Mouse (Mus musculus): ENCODE data around the gene Nfyb. TPM values are rescaled to one million over a fixed set of nuclear protein-coding genes. Genes with fewer than 3 reads are reported as not detected.

The Nfyb gene
- total RNA-seq, 1 experiment from 2014 or later = 91.5 TPM

- ATAC-seq (replicated peaks; ENCODE audit: low read depth, poor library complexity, severe bottlenecking) = peak; percentile 46
These were observed 16.4 kb upstream of the Nfyb start for GRCm38 (mm10) chr10:82780322-82780721.

- peak; percentile 5; the same call in 1 of the 2 replicates for ATAC-seq (replicated peaks; ENCODE audit: low read depth, poor library complexity, severe bottlenecking)
These were observed 15.9 kb upstream of the Nfyb start for GRCm38 (mm10) chr10:82779831-82780230.

- no peak for ATAC-seq (replicated peaks; ENCODE audit: low read depth, poor library complexity, severe bottlenecking)
These were observed 15.0 kb upstream of the Nfyb start for GRCm38 (mm10) chr10:82778791-82779549.

- no peak for ATAC-seq (replicated peaks; ENCODE audit: low read depth, poor library complexity, severe bottlenecking)
These were observed 13.9 kb upstream of the Nfyb start for GRCm38 (mm10) chr10:82777886-82778285.

- ATAC-seq (replicated peaks; ENCODE audit: low read depth, poor library complexity, severe bottlenecking) = peak; percentile 43
These were observed 13.1 kb upstream of the Nfyb start for GRCm38 (mm10) chr10:82777075-82777474.

- no peak for ATAC-seq (replicated peaks; ENCODE audit: low read depth, poor library complexity, severe bottlenecking)
These were observed 10.9 kb upstream of the Nfyb start for GRCm38 (mm10) chr10:82774841-82775240.

- no peak for ATAC-seq (replicated peaks; ENCODE audit: low read depth, poor library complexity, severe bottlenecking)
These were observed 7.7 kb upstream of the Nfyb start for GRCm38 (mm10) chr10:82771595-82772170.

GRCm38 (mm10) chr10:82770713-82771112 lies 6.8 kb upstream of the Nfyb start:
- ATAC-seq (replicated peaks; ENCODE audit: low read depth, poor library complexity, severe bottlenecking) = peak; percentile 63; the same call in 1 of the 2 replicates

GRCm38 (mm10) chr10:82768901-82769300 lies 5.0 kb upstream of the Nfyb start:
- ATAC-seq (replicated peaks; ENCODE audit: low read depth, poor library complexity, severe bottlenecking) = no peak

- ATAC-seq (replicated peaks; ENCODE audit: low read depth, poor library complexity, severe bottlenecking) = no peak
These were observed 925 bp downstream of the Nfyb start for GRCm38 (mm10) chr10:82762756-82763681.

- no peak for ATAC-seq (replicated peaks; ENCODE audit: low read depth, poor library complexity, severe bottlenecking)
These were observed 2.7 kb downstream of the Nfyb start for GRCm38 (mm10) chr10:82761037-82761811.

- ATAC-seq (replicated peaks; ENCODE audit: low read depth, poor library complexity, severe bottlenecking) = 0 out of 2 replicates have a peak, but pooled peaks have one; percentile 7
These were observed 4.2 kb downstream of the Nfyb start for GRCm38 (mm10) chr10:82759706-82760105.

- ATAC-seq (replicated peaks; ENCODE audit: low read depth, poor library complexity, severe bottlenecking) = no peak
These were observed 5.1 kb downstream of the Nfyb start for GRCm38 (mm10) chr10:82758878-82759277.

GRCm38 (mm10) chr10:82758368-82758767 lies 5.6 kb downstream of the Nfyb start:
- ATAC-seq (replicated peaks; ENCODE audit: low read depth, poor library complexity, severe bottlenecking) = no peak

- 0 out of 2 replicates have a peak, but pooled peaks have one; percentile 24 for ATAC-seq (replicated peaks; ENCODE audit: low read depth, poor library complexity, severe bottlenecking)
These were observed 6.6 kb downstream of the Nfyb start for GRCm38 (mm10) chr10:82757341-82757740.

- ATAC-seq (replicated peaks; ENCODE audit: low read depth, poor library complexity, severe bottlenecking) = no peak
These were observed 7.5 kb downstream of the Nfyb start for GRCm38 (mm10) chr10:82756466-82756865.

GRCm38 (mm10) chr10:82755213-82755890 lies 8.6 kb downstream of the Nfyb start:
- ATAC-seq (replicated peaks; ENCODE audit: low read depth, poor library complexity, severe bottlenecking) = no peak

GRCm38 (mm10) chr10:82754642-82755041 lies 9.3 kb downstream of the Nfyb start:
- ATAC-seq (replicated peaks; ENCODE audit: low read depth, poor library complexity, severe bottlenecking) = no peak

- no peak for ATAC-seq (replicated peaks; ENCODE audit: low read depth, poor library complexity, severe bottlenecking)
These were observed 11.0 kb downstream of the Nfyb start for GRCm38 (mm10) chr10:82752921-82753320.

Data from common myeloid progenitor, adult 5-6 weeks (primary cell).